Mouse (Mus musculus): ENCODE data around the gene Rgl2.
"Not testable (repeated sequence)": the region's sequence is repeated elsewhere in the genome, so short reads cannot be mapped to it uniquely, and the experiment has no call there.

The Rgl2 gene

DNA sequence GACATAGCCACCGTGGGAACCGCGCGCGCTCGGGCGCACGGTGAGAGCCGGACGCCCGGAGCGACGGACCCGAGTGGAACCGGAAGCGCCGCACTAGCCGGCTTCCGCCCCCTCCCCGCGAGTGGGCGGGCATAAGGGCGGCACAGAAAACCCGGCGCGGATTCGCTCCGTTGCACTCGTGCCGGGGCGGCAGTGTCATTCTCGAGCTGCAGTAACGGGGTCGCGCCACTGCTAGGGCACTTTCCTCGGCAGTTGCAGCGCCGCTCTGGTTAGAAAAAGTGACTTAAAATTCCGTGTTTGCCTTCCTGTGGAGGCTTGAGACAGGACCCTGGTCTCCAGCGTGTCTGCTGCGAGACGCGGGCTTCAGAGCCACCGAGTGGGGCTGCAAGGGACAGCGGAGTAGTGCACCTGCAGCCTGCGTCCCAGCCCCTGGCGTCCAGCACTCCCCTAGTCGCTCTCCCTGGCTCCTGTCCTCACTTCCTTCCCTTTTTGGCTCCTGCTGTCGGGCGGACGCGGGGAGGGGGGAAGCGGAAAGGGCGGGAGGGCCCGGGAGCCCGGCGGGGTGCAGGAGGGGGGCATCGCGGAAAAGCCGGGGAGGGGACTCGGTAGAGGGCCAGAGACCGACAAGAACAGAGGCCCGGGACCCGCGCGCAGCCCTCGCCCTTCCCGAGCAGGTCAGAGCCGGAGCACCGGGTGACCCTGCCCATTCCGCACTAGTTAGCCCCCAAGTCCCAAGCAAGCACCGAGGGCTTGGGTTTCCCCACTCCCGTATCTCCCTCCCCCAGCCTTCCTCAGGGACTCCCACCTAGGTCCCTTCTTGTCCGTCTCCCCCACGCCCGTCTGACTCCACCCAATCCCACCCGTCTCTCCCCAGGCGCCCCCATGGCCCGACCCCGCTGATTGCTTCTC, at the start of gene Rgl2:
TSS of gene Rgl2 (plus strand) at position 173 of the 909 bp plus-strand sequence.
- DNase-seq: peak; percentile 95

- not testable (repeated sequence) for DNase-seq
Observed at GRCm38 (mm10) chr17:33884320-33884719, 45.0 kb upstream of the Rgl2 start.

DNA sequence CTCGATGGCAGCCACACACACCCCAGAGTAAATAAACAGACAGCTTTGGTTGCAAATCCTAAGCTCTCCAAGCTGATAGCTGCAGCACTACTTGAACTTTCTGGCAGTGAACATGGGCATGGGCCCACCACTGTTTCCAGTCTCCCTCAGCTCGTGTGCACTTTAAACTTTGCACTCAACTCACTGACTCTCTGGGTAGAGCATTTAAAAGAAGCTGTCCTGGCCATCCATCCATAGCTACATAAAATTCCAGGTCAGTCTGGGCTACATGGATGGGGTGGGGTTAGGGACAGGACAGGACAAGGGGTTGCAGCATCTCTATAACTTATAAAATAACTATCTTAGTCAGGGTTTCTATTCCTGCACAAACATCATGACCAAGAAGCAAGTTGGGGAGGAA, 41.5 kb upstream of the Rgl2 start:
- DNase-seq: peak; percentile 34

GRCm38 (mm10) chr17:33888230-33888629, 41.1 kb upstream of the Rgl2 start:
- not testable (repeated sequence) for DNase-seq

DNA sequence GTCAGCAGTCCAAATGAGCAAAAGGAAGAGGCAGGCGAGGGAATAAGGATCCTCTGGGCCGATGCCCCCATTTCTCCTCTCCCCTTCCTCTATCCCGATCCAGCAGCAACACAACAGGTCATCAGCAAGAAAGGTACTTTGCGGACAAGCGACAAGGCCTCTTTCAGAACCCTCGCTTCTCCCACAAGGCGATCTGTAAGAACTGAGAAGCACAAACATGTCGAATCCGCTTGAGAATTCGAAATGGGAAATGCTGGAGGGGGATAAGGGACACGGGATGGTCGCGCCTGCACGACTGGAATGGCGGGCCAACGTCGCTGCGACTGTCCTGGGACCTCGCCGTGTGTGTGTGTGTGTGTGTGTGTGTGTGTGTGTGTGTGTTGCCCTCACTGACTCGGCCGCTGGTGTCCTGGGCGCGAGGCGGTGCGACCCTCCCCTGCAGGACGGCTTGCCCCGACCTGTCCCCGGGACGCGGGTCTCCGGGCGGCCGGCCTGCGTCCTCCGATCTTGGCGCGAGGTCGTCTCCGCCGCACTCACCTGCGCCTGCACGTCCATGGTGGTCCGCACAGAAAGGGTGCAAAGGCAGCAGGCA, 39.3 kb upstream of the Rgl2 start:
- DNase-seq: not testable (repeated sequence)

- DNase-seq: peak; percentile 100
Observed at GRCm38 (mm10) chr17:33890533-33891059, 38.7 kb upstream of the Rgl2 start, which contains the start of gene Kifc1. Gene Kifc1, minus strand, starts transcription at chr17:33890661.

DNA sequence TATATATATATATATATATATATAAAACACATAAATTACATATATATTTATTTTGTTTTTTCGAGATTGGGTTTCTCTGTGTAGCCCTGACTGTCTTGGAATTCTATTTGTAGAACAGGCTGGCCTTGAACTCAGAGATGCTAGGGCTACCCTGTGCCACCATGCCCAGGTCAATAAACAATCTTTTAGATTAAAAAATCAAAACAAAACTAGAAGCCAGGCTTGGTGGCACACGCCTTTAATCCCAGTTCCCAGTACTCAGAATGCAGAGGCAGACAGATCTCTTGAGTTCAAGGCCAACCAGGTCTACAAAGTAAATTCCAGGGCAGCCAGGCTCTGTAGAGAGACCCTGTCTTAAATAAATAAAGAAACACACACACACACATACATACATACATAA, 38.0 kb upstream of the Rgl2 start:
- DNase-seq: no peak

DNA sequence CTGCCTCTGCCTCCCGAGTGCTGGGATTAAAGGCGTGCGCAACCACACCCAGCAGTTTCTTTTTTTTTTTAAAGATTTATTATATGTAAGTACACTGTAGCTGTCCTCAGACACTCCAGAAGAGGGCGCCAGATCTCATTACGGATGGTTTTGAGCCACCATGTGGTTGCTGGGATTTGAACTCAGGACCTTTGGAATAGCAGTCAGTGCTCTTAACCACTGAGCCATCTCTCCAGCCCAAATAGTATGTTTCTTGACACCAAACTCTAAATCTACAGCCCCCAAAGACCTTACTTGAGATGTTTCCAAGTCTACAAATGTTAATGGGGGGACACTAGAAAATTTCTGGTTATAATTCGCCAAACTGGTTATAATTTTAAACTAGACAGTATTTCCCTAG, 37.5 kb upstream of the Rgl2 start:
- DNase-seq: not testable (repeated sequence)

DNA sequence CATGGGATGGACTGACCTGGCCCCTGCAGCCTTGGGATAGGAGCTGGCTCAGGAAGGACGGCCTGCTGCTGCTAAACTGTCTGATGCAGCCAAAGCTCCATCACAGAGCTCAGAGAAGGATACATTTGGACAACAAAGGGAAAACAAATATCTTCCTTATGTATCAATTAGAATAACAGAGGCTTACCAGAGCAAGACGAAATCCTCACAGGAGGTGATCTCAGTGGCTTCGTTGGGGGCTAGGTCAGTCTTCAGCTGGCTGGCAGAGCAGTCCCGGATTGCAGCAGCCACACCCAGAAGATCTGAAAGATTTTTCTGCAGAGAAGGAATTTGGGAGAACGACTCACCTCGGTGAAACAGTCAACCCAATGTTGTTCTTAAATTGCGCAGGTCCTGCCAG, 36.9 kb upstream of the Rgl2 start:
- DNase-seq: no peak

GRCm38 (mm10) chr17:33893011-33893410, 36.3 kb upstream of the Rgl2 start:
- DNase-seq: not testable (repeated sequence)

DNA sequence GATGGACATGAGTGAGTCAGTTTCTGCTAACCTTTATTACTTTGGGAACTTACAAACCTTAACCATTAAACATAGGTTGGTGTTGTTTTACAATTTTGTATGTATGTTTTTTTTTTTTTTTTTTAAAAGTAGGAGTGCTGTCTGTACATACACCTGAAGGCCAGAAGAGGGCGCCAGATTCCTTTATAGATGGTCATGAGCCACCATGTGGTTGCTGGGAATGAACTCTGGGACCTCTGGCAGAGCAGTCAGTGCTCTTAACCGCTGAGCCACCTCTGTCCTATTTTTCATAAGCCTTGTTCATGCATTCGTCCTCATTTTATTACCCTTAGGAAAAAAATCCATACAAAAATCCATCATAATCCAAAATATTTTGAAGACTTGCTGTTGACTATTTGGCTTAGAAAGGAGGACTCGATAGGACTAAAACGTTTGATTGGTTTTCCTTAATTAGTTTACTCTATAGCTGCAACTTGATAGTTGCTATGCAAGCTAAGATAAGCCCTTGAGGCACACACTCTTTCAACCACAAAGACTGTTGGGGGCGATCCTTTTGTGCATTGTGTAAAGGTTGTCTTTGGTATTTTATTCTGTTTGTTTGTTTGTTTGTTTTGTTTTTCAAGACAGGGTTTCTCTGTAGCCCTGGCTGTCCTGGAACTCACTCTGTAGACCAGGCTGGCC, 32.1 kb upstream of the Rgl2 start:
- DNase-seq: no peak

- not testable (repeated sequence) for DNase-seq
Observed at GRCm38 (mm10) chr17:33898193-33898592, 31.1 kb upstream of the Rgl2 start.

DNA sequence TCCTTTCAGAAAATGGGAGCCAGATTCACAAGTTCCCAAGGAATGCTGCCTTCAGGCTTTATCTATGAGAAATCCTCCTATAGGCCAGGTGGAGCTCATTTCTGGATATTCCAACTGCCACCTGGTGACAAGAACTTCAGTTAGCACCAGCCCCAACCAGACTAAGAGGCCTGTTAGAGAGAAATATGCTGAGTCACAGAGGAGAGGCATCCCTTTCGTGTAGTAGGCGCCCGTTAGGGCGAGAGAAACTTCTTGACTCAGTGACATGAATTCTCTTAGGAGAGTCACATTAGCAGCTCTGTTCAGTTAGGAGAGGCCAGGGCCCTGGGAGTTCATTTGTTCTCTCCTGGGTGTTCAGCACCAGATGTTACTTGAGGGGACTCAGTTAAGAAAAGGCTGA, 29.7 kb upstream of the Rgl2 start:
- DNase-seq: no peak

DNA sequence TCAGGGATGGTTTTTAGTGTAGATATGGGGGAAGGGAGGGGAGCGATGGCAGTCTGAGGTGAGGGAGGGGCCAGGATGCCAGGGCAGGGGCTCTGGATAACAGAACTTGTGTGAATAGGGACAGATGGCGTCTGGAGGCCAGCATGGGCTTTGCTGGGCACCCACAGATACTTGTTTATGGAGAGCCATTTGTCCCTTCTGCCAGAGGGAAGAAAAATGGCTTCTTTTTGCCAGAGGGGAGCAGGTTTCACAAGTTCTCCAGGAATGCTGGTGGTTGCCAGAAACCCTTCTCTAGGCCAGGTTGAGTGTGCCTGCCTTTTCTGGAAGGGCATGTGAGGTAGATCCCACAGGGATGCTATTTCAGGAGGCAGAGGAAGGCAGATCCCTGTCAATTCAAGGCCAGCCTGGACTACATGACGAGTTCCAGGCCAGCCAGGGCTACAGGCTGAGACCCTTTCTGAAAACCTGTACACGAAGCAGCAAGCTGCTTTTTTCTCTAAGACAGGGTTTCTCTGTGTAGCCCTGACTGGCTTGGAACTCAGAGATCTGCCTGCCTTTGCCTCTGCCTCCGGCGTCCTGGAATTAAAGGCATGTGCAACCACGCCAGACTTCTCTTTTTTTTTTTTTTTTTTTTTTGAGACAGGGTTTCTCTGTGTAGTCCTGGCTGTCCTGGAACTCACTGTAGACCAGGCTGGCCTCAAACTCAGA, 28.9 kb upstream of the Rgl2 start:
- DNase-seq: no peak

DNA sequence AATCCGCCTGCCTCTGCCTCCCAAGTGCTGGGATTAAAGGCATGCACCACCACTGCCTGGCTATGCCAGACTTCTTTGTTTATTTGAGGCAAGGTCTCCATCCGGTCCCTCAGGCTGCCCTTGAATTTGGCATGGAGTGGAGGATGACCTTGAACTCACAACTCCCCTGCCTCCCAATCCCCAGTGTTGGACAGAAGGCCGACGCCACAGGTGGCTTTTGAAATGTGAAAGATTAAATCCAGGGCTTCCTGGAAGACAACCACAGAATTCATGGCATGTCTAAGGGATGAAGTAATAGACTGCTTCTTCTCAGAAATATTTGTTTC, 28.4 kb upstream of the Rgl2 start:
- DNase-seq: no peak

DNA sequence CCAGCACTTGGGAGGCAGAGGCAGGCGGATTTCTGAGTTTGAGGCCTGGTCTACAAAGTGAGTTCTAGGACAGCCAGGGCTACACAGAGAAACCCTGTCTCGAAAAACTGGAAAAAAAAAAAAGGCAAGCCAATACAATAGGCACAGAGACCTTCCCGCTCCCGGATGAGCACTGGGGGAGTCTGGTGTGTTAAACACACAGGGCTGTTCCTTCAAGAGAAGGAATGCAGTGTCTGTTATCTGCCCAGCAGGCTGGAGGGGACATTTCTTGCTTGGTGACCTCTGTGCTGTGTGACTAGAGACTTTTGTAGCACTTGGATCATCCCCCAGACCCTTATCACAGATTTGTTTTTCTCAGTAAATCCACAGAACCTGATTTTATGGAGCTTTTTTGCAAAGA, 27.7 kb upstream of the Rgl2 start:
- DNase-seq: no peak

DNA sequence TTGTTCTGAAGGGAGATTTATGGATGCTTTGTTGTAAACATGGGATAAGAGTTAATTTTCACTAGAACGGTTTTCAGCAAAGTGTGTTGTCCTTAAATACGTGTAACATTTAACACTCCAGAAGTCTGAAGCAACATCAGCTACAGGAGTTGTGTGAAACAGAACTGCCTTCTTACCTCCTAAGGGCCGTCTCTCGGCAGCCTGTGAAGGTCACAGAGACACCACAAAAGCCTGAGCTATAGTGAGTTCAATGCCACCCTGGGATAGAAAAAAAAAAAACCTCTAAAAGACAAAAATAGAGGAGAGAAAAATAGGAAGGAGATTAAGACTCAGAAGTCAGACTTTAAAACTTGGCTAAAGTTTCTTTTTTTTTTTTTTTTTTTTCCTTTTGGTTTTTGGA, 27.3 kb upstream of the Rgl2 start:
- DNase-seq: no peak

DNA sequence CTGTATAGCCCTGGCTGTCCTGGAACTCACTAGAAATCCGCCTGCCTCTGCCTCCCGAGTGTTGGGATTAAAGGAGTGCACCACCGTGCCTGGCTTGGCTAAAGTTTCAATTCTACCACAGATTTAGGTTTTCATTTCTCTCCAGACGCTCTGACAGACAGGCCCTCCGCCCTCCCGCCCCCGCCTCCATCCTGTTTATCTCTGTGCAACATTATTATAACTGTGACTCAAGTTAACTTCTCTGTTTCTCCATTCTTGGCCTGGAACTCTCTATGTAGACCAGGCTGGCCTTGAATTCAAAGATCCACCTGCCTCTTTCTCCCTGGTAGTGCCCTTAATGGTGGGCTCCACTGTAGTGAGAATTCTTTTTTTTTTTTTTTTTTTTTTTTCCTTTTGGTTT, 26.9 kb upstream of the Rgl2 start:
- DNase-seq: no peak

DNA sequence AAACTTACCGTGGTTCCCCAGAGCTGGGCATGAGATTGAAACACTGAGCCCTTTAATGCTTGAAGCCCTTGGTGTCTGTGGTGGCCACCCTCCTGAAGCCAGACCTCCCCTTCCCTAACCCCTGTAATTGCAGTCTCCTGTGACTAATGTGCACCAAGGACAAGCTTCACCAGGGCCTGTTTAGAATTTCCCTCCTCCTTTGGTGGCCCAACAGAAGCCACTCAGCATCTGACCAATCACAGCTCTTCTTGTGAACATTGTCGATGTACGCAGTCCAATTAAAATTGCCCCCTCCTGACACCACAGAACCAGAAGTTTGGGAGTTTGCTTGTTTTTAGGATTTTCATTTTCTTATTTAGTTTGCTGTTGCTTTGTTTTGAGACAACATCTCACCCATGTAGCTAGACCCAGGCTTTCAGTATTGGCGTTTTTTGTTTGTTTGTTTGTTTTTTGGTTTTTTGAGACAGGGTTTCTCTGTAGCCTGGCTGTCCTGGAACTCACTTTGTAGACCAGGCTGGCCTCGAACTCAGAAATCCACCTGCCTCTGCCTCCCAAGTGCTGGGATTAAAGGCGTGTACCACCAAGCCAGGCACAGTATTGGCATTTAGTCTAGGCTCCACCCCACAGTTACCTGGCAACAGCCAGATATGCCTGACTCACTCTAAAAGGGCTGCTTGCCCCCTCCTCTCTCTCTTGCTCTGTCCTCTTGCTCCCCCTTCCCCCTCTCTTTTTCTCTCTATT, 25.3 kb upstream of the Rgl2 start:
- DNase-seq: not testable (repeated sequence)

DNA sequence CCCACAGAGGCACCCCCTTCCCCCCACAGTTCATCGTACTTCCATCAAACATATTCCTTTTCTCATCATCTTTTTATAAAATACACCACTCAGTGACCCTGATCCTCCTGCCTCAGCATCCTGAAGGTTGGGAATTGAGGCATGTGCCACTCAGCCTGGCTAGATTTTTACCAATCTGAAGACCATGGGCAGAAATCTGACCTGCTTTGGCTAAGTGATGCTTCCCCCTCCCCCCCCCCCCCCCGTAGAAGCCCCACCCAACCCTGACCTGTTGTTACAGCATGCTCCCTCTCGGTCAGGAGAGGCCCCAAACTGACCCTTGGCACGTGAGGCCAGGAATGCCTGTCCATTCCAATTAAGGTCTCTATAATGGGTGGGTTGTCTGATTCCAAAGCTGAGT, 24.5 kb upstream of the Rgl2 start, which contains the start of gene Platr17:
TSS of gene Platr17 (plus strand) at position 301 of the 400 bp plus-strand sequence.
- DNase-seq: not testable (repeated sequence)

DNA sequence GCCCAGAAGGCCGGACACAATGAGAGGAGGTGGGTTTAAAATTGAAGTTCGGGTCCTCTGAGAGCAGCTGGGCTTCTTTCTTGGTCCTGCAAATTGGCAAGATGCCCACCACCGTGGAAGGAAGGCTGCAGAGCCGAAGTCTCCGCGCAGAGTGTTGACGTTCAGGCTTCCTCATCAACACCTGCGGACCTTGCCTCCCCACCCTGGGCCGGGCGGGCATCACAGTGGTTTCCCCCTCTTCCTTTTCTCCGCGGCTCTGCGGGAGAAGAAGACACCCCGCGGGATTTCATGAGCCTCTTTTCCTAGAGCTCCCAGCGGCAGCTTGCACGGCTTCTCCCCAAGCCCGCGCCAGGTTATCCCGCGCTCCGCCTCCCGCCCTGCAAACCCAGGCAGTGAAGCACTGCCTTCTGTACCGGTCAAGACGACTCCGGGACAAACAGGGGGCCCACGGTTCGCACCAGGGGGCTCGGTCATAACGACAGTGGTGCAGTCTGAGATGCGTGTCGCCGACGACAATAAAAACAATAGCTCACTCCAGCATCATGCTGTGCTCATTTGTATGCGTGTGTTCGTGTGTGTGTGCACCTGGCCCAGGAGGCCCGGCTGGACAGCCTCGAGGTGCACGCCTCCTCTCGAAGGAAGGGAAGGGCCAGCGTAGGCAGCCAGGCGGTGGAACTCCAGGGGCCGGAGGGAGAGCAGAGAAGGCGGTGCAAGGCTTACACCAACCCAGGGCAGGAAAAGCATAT, 20.8 kb upstream of the Rgl2 start:
- peak; percentile 61 for DNase-seq
